Mouse (Mus musculus) brain, adult 2 months (tissue): ENCODE measurements around the gene Iqck.

Experiments used
- DNase-seq: peaks from one replicate; pipeline ENCODE4 v3.0.0; 2011; ENCODE audit warnings: low read depth, low spot score

The Iqck gene

GRCm38 (mm10) chr7:118850676-118851290 lies 4.8 kb upstream of the Iqck start:
- peak; percentile 78 for DNase-seq

- no peak for DNase-seq
Measured at GRCm38 (mm10) chr7:118851571-118851970, 4.0 kb upstream of the Iqck start.

- DNase-seq, result no peak
Measured at GRCm38 (mm10) chr7:118852611-118853010, 2.9 kb upstream of the Iqck start.

- no peak for DNase-seq
Measured at GRCm38 (mm10) chr7:118854606-118855005, 946 bp upstream of the Iqck start.

- no peak for DNase-seq
Measured at GRCm38 (mm10) chr7:118855877-118856304, 339 bp downstream of the Iqck start, which contains the start of gene Knop1. Gene Knop1 (minus strand): TSS chr7:118856254.

GRCm38 (mm10) chr7:118858640-118859039 lies 3.1 kb downstream of the Iqck start:
- DNase-seq, result no peak

GRCm38 (mm10) chr7:118865362-118865761 lies 9.8 kb downstream of the Iqck start:
- no peak for DNase-seq

GRCm38 (mm10) chr7:118879466-118880029 lies 24.0 kb downstream of the Iqck start:
- peak; percentile 59 for DNase-seq

GRCm38 (mm10) chr7:118883957-118884356 lies 28.4 kb downstream of the Iqck start:
- no peak for DNase-seq

- peak; percentile 81 for DNase-seq
Measured at GRCm38 (mm10) chr7:118884969-118885368, 29.4 kb downstream of the Iqck start.

GRCm38 (mm10) chr7:118887303-118888055 lies 31.9 kb downstream of the Iqck start:
- DNase-seq, result no peak

GRCm38 (mm10) chr7:118889046-118889680 lies 33.6 kb downstream of the Iqck start:
- DNase-seq, result peak; percentile 24

GRCm38 (mm10) chr7:118895469-118896450 lies 40.2 kb downstream of the Iqck start:
- DNase-seq, result peak; percentile 78

- DNase-seq, result peak; percentile 48
Measured at GRCm38 (mm10) chr7:118898063-118898462, 42.5 kb downstream of the Iqck start.

GRCm38 (mm10) chr7:118900090-118900489 lies 44.5 kb downstream of the Iqck start:
- no peak for DNase-seq

GRCm38 (mm10) chr7:118902944-118903343 lies 47.4 kb downstream of the Iqck start:
- no peak for DNase-seq

GRCm38 (mm10) chr7:118903879-118904278 lies 48.3 kb downstream of the Iqck start:
- DNase-seq, result no peak

GRCm38 (mm10) chr7:118904530-118904929 lies 49.0 kb downstream of the Iqck start:
- no peak for DNase-seq

- peak; percentile 83 for DNase-seq
Measured at GRCm38 (mm10) chr7:118908961-118909515, 53.5 kb downstream of the Iqck start.

GRCm38 (mm10) chr7:118910464-118910863 lies 54.9 kb downstream of the Iqck start:
- DNase-seq, result no peak

GRCm38 (mm10) chr7:118911170-118911569 lies 55.6 kb downstream of the Iqck start:
- no peak for DNase-seq
